Mouse (Mus musculus) kidney, adult 9 months (tissue): Measurements from ENCODE around the gene Ube4b.
"Not testable (repeated sequence)": the region's sequence is repeated elsewhere in the genome, so short reads cannot be mapped to it uniquely, and the experiment has no call there.

ENCODE experiments used
- DNase-seq: peaks from one replicate; pipeline ENCODE4 v3.0.0; 2022

The Ube4b gene

GRCm38 (mm10) chr4:149426325-149427199, at the start of gene Ube4b:
Gene Ube4b, minus strand, starts transcription at chr4:149426749.
- peak; percentile 98 for DNase-seq

GRCm38 (mm10) chr4:149475096-149475495, 48.5 kb upstream of the Ube4b start:
- DNase-seq, result no peak

GRCm38 (mm10) chr4:149469557-149469956, 43.0 kb upstream of the Ube4b start:
- no peak for DNase-seq

DNA sequence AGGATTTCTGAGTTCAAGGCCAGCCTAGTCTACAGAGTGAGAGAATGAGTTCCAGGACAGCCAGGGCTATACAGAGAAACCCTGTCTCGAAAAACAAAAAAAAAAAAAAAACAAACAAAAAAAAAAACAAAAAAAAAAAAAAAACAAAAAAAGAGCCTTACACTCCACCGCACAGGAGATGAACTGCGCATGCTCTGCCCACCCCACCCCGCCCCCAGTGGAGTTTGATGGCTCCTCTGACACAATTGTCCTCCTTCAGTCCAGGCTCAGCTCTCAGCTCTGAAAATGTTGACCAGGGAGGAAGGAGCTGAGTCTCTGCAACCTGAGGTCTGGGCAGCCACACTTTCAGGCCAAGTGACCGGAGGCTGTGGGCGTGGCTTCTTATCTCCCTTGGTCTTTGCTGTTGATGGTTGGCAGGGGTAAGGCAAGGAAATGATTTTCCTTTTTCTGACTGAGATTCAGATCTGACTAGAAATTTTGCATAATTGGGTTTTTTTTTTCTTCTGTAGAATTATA, 36.9 kb upstream of the Ube4b start:
- DNase-seq, result no peak

- DNase-seq, result no peak
Observed at GRCm38 (mm10) chr4:149462305-149462971, 35.9 kb upstream of the Ube4b start.

GRCm38 (mm10) chr4:149461579-149462304, 35.2 kb upstream of the Ube4b start:
- DNase-seq, result no peak

GRCm38 (mm10) chr4:149460475-149460874, 33.9 kb upstream of the Ube4b start:
- DNase-seq, result not testable (repeated sequence)

DNA sequence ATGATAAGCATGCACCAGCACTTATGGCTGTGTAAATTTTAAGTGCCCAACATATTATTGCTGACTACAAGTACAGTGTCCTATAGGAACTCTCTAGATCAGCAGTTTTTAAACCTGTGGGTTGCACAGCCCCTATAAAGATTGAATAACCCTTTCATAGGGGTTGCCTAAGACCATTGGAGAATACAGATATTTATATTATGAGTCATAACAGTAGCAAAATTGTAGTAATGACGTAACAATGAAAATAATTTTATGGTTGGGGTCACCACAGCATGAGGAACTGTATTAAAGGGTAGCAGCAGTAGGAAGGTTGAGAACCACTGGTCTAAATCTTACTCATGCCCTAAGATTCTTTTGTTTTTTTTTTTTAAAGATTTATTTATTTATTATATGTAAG, 32.9 kb upstream of the Ube4b start:
- no peak for DNase-seq

GRCm38 (mm10) chr4:149458526-149458925, 32.0 kb upstream of the Ube4b start:
- DNase-seq, result no peak

DNA sequence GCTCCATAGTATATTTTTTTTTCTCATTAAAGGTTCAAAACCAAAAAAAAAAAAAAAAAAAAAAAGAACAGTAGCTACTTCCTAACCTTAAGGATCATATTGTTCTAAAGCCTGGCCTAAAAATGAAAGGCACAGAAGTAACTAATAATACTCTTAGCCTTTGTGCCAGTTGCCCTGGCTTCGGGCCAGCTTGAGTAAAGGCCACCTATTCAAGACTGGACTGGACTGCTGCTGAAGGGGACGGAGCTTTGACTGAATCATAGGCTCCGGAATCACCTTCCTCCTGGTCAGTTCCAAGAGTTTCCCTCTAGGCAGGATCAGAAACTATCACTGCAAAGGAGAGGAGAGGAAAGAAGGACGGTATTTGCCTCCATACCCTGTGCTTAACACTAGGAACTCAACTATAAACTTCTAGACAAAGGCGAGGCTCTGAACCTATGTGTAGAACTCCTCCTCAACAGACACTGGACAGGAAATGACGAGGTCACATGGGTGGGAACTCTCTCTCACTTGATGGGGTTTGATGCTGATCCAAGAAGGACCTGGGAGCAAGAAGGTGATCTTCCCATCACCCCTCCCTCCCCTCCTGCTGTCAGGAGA, 31.4 kb upstream of the Ube4b start:
- DNase-seq, result peak; percentile 75

- DNase-seq, result not testable (repeated sequence)
Observed at GRCm38 (mm10) chr4:149457163-149457562, 30.6 kb upstream of the Ube4b start.

GRCm38 (mm10) chr4:149454879-149455278, 28.3 kb upstream of the Ube4b start, which contains the start of gene Rbp7:
Gene Rbp7, minus strand, starts transcription at chr4:149454978.
- peak; percentile 51 for DNase-seq

- no peak for DNase-seq
Observed at GRCm38 (mm10) chr4:149454263-149454662, 27.7 kb upstream of the Ube4b start.

- peak; percentile 60 for DNase-seq
Observed at GRCm38 (mm10) chr4:149453656-149454055, 27.1 kb upstream of the Ube4b start.

DNA sequence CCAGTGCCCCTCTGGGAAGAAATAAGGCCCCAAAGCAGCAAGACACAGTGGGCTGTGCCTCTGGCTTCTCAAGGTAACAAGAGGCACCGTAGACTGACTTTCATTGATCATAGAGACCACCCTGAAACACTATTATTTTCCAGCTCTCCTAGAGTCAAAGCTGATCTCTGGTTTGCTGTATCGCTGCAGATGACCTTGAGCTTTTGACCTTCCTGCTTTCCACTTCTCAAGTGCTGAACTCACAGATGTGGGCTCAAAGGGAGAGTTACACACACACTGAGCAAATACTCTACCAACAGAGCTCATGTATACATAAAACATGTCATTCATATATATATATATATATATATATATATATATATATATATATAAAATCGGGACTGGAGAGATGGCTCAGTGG, 24.1 kb upstream of the Ube4b start:
- DNase-seq, result no peak

GRCm38 (mm10) chr4:149446309-149446708, 19.8 kb upstream of the Ube4b start:
- DNase-seq, result no peak

DNA sequence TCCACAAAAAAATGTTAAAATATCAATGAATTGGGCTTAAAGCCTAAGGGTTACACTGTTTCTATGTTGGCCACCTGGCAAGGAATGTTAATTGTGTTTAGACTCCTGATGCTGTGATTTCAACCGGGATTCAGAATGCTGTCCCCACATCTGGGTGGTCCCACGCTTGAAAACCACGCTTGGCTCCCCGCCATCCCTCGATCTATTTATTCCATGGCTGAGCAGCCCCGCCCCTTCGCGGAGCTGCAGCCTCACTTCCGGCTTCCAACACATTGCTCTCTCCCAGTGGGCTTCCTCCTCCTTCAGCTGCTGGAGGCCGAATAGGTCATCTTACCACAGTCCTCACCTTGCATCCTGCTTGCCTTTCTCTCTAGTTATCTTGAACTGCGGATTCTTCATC, 19.3 kb upstream of the Ube4b start:
- DNase-seq, result no peak

DNA sequence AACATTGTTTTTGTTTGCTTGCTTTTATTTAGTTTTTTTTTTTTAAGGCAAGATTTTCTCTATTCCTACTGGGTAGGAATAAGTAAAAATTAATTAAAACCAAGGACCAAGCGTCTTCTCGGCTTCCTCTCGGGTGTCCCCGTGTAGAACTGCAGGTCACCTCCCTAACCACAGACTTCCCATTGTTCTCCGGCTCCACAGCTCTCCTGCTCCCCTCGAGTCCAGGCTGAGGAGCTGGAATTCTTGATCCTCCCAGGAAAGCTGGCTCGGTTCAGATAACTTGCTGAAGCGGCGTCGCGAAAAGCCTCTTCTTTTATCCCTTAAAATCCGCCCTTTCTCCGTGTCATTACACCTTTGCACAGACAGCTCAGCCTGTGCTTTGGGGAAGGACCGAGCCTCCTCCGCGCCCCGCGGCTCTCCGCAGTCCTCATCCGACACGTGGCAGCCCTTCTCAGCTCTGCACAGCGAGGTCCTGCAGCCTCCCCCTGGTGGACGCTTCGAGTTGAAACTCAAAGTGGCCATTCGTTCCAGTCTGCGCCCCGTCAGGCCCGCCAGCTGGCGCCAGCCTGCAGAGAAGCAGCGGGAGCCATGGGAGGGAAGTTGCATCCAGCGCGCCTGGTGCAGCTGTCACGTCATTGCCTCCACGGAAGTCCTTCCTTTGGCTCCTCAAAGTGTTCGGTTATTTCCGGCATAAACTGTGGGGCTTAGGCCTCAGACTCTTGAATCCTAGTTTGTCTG, 18.6 kb upstream of the Ube4b start:
- DNase-seq, result peak; percentile 92

DNA sequence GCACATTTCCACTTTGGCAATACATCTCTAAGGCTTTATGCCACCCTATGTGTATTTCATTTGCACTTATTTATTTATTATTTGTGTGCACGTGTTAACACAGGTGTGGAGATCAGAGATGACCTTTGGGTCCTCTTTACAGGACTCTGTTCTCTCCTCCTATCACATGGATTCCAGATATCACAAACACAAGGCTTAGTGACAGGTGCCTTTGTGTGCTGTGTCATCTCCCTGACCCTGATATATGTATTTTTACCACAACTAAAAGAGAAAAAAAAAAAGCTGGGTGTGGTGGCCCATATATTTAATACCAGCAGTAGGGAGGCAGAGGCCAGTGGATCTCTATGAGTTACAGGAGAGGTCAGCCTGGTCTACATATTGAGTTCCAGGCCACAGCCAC, 17.9 kb upstream of the Ube4b start:
- DNase-seq, result no peak

DNA sequence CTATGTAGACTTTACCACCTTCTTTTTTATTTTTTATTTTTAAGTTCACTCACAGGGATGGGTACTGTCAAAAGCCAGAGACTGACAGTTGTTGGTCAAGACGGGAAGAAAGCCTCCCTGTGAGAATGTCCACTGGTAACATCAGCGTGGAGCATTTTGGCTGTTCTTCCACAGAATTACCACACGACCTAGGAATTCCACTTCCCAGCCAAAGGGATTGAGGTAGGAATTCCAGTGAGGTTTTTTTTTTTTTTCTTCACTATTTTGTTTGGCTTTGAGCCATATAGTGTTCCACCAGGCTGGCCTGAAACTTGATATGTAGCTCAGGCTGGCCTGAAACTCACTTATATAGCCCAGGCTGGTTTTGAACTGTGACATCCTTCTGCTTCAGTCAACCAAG, 15.9 kb upstream of the Ube4b start:
- DNase-seq, result no peak

GRCm38 (mm10) chr4:149440576-149440975, 14.0 kb upstream of the Ube4b start:
- peak; percentile 49 for DNase-seq

DNA sequence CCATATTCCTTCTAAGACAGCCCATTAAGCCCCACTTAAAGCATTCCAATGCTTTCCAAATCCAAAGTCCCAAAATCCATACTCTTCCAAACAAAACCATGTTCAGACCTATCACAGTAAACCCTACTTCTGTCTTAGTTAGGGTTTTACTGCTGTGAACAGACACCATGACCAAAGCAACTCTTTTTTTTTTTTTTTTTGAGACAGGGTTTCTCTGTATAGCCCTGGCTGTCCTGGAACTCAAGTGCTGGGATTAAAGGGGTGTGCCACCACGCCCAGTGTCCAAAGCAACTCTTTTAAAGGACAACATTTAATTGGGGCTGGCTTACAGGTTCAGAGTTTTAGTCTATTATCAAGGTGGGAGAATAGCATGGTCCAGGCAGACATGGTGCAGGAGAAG, 5.3 kb upstream of the Ube4b start:
- not testable (repeated sequence) for DNase-seq
